Mouse (Mus musculus): ENCODE data around the gene Stum.

Stum gene

DNA sequence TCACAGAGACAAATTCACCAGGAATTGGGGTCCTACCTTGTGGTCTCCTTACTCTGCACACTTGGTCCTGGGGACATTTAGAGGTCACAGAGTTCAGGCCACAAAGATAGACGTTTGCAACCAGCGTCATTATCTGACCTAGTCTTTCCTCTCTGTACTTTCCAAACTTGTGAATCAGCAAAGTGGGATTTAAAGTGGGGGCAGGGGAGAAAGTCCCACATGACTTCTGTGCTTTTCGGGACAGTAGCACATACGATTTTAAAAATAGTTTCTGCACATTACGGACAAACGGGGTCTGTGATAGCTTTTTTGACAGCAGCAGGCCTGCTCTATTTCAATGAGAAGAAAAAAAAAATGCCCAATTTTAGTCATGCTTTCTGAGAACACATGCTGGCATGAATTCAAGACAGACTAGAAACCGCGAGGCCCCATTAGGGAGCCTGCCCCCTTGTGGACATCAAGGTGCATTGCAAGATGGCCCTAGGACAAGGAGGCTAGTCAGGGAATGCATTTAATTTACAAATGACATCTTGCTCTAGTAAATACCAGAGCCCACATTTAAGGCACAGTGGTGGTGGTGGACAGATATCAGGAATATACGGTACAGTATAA is 55.1 kb downstream of the Stum start:
- peak; percentile 82 for DNase-seq (ENCODE audit: low read depth, low spot score)
- Histone ChIP-seq H3K36me3 (ENCODE audit: control insufficient read depth, insufficient read depth, low read length, poor library complexity, severe bottlenecking) (peaks cover 2% of the 10 kb centered on the region), H3K27me3 (ENCODE audit: control insufficient read depth, insufficient read depth, low read length, poor library complexity, severe bottlenecking) (no peaks in the 10 kb centered on the region)

DNA sequence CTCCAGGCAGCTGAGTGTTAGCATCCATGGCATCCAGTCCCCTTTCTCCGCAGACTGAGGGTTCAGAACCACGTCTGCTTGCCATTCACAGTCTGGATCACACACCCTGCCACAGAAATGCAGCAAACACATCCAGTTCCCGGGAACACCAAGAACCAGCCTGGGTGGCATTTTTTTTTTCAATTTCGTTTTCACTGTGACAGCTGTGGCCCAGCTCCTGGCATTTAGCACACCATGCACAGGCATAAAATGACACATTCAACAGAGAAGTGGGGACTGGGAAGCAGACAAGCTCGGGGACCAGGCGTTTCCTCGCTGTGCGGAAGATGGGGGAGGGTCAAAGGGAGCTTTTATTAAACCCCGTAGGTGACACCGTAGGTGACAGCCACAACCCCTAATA is 55.6 kb downstream of the Stum start:
- Histone ChIP-seq H3K27me3 (ENCODE audit: control insufficient read depth, insufficient read depth, low read length, poor library complexity, severe bottlenecking) (no peaks in the 10 kb centered on the region), H3K36me3 (ENCODE audit: control insufficient read depth, insufficient read depth, low read length, poor library complexity, severe bottlenecking) (peaks cover 2% of the 10 kb centered on the region)
- no peak for DNase-seq (ENCODE audit: low read depth, low spot score)

DNA sequence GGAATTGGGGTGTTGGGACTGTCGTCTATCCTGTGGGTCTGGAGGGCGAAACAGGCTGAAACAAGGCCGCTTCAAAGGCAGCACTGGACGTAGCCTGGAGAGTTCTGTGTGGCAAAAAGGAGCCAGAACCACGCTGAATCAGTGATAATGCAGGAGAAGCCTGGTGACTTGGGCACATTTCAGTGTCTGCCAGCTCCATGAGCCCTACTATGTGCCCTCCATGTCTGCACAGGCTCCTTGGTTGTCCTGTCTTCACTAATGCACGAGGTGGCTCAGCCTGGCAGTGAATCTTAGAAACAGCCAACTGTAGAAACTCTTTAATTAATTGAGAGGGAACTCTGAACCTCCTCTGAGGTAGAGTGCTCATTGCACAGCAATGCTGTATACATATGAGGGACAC is 56.9 kb downstream of the Stum start:
- Histone ChIP-seq H3K36me3 (ENCODE audit: control insufficient read depth, insufficient read depth, low read length, poor library complexity, severe bottlenecking) (peaks cover 11% of the 10 kb centered on the region), H3K27me3 (ENCODE audit: control insufficient read depth, insufficient read depth, low read length, poor library complexity, severe bottlenecking) (no peaks in the 10 kb centered on the region)
- DNase-seq (ENCODE audit: low read depth, low spot score) = no peak

DNA sequence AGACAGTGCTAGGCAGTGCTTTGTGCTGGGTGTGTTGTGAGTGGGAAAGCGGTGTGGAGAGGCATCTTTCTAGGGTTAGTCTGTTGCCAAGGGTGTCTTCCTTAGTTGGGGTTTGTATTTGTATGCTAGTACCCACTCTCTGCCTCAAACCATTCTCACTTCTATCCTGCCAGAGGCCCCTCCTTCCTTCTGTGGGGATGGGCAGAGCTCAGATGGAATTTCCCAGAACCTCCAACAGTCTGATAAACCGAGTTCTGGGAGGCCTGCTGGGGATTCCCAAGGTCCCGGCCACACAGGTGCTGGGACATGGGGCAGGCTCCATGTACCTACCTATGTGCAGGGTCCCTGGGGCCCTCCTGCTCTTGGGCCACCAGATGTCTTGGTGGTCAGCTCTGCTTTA is 59.4 kb downstream of the Stum start:
- Histone ChIP-seq H3K27me3 (ENCODE audit: control insufficient read depth, insufficient read depth, low read length, poor library complexity, severe bottlenecking) (no peaks in the 10 kb centered on the region), H3K36me3 (ENCODE audit: control insufficient read depth, insufficient read depth, low read length, poor library complexity, severe bottlenecking) (peaks cover 14% of the 10 kb centered on the region)
- DNase-seq (ENCODE audit: low read depth, low spot score) = no peak

DNA sequence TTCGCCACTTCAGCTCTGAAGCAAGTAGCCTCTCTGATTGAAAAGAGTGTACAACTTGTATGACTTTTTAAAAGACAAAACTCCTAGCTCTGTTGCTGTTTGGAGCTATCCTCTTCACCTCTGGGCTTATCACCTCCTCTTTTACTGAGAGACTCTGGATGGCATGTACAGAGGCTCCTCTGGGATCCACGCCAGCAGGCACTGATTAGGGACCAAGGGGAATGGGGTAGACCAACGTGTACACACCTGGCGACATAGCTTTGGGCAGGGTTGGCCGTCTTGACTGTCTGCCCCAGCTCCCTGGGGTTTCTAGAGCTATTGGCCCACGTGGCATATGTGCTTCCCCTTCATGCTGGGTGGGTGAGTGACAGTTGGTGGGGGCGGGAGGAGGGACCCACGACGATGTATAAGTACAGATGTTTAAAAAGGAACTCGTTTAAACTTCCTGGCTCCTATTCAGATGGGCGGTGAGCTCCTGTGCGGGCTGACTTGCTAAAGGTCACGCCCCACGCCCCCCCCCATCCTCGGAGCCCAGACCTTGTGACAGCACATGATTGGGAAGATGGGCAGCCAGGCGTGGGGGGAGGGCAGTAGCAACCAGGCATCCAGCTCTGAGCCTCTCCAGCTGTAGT is 60.2 kb downstream of the Stum start:
- Histone ChIP-seq H3K36me3 (ENCODE audit: control insufficient read depth, insufficient read depth, low read length, poor library complexity, severe bottlenecking) (peaks cover 16% of the 10 kb centered on the region), H3K27me3 (ENCODE audit: control insufficient read depth, insufficient read depth, low read length, poor library complexity, severe bottlenecking) (no peaks in the 10 kb centered on the region)
- peak; percentile 80 for DNase-seq (ENCODE audit: low read depth, low spot score)

DNA sequence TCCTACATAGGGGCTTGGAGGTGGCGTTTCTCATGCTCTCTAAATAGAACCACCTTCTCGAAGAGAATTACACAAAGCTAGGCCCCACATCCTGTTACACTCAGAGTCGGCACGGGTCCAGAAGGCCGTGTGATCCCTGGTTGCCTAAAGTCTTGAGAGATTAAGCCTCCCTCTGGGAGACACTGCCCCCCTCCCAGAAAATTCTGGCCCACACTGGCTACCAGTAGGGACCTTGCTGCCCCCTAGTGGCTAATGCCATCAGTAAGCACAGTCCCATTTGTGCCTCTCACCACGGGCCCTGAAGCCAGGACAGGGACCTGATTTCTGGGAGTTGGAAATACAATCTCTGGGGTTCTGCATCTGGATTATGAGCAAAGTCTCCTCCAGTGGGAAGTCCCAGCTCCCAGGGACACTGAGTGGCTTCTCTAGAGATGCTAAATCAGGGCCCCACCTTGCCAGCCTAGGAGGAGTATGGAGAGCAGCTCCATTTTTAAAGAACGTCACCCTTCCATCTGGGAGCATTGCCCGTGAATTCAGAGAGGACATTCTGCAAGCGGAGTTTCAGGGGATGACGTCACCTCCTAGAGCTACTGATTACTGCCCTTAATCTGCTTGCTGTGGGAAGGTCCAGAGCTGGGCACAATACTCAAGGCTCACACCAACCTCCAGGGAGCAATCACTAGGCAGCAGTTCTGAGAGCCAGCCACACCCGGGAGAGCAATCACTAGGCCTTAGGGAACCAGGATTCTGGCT is 61.1 kb downstream of the Stum start:
- Histone ChIP-seq H3K36me3 (ENCODE audit: control insufficient read depth, insufficient read depth, low read length, poor library complexity, severe bottlenecking) (peaks cover 16% of the 10 kb centered on the region), H3K27me3 (ENCODE audit: control insufficient read depth, insufficient read depth, low read length, poor library complexity, severe bottlenecking) (no peaks in the 10 kb centered on the region)
- DNase-seq (ENCODE audit: low read depth, low spot score) = peak; percentile 84

DNA sequence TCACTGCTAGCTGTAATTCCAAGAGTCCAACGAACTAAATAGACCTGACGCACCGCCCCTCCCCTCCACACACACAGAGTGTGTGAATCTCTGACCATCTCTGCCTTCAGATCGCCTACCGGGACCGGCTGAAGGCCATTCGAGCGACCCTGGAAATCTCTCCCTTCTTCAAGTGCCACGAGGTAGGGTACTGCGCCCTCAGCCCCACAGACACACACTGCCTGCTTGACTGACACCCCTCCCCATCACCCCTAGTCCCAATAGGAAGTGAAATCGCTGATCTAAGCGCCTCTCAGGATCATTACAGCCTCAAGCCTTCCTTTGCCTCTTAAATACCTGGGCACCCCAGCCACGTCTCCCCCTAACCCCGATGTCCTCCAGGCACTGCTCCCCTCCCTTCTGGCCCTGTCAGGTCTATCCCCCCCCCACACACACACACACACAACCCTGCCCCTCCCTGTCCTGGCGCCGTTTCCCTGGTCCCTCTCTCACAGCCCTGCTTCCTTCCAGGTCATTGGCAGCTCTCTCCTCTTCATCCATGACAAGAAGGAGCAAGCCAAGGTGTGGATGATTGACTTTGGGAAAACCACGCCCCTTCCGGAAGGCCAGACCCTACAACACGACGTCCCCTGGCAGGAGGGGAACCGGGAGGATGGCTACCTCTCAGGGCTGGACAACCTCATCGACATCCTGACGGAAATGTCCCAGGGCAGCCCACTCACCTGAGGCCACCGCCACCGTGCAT is 62.0 kb downstream of the Stum start:
- H3K36me3 ChIP-seq (ENCODE audit: control insufficient read depth, insufficient read depth, low read length, poor library complexity, severe bottlenecking) = peaks cover 16% of the 10 kb centered on the region
- DNase-seq (ENCODE audit: low read depth, low spot score) = no peak
- no peaks in the 10 kb centered on the region for H3K27me3 ChIP-seq (ENCODE audit: control insufficient read depth, insufficient read depth, low read length, poor library complexity, severe bottlenecking)

DNA sequence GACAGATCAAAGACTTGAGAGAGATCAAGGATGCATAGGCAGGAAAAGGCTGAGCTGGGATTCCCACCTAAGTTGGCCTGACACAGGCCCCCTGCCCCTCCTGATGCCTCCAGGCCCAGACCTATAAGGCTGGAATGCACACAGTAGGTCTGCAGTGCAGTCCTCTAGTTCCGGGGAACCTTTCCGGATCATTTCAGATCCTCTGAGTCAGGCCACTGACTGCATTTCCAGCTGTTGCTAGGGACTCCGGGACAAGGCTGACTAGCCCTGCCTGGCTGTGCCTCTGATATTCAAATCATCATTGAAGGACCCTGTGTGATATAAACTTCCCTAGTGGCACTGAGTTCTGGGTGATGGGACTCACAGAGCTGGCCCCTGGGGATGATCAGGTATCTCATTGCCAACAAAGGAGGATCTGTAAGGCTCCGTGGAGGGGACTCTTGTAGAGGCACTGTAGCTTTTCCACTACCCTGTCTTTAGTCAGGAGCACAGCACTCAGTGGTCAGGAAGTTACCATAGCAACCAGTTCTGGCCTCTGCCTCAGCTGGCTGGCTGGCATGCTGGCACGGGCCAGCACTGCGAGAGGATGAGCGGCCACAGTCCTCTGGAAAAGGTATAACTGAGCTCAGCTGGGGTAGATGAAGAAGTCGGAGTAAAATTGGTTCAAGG is 62.7 kb downstream of the Stum start:
- DNase-seq (ENCODE audit: low read depth, low spot score) = no peak
- Histone ChIP-seq H3K36me3 (ENCODE audit: control insufficient read depth, insufficient read depth, low read length, poor library complexity, severe bottlenecking) (peaks cover 18% of the 10 kb centered on the region), H3K27me3 (ENCODE audit: control insufficient read depth, insufficient read depth, low read length, poor library complexity, severe bottlenecking) (no peaks in the 10 kb centered on the region)

DNA sequence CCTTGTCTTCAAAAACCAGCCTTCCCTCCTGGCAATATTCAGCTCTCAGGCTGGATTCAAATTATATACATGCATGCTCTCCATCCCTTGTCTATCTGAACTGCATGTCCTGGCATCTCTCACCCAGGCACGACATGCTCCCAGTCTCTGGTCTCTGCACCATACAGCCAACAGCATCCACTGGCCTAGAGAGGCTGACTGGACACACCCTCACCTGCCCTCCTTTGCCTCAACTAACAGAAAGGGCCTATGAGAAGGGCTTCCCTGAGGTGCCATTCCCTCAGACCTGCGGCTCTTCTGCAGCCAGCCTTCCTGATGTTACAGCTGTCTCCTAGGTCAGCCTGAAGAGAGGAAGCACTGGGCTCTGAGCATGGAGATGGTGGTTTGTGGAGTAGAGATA is 64.2 kb downstream of the Stum start:
- H3K36me3 ChIP-seq (ENCODE audit: control insufficient read depth, insufficient read depth, low read length, poor library complexity, severe bottlenecking) = peaks cover 18% of the 10 kb centered on the region
- H3K27me3 ChIP-seq (ENCODE audit: control insufficient read depth, insufficient read depth, low read length, poor library complexity, severe bottlenecking) = no peaks in the 10 kb centered on the region
- DNase-seq (ENCODE audit: low read depth, low spot score) = no peak

DNA sequence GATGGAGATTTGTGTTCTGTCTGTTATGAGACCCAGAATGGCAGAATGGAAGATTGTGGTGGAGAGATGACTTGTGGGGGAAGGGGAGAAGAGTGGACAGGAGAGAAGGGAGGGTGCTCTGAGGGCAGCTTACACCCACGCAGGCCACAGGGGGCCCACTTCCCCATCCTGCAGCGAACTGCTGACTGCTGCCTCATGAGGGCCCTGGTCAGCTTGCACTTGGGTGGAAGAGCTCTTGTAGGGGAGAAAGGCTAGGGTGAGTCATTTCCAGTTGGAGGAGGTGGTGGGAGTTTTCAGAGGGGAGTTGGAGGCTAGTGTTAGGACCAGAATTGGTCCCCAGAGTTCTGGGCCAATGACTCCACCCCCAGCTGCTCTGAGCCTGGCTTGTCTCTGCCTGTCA is 66.2 kb downstream of the Stum start:
- peak; percentile 52 for DNase-seq (ENCODE audit: low read depth, low spot score)
- Histone ChIP-seq H3K36me3 (ENCODE audit: control insufficient read depth, insufficient read depth, low read length, poor library complexity, severe bottlenecking) (peaks cover 18% of the 10 kb centered on the region), H3K27me3 (ENCODE audit: control insufficient read depth, insufficient read depth, low read length, poor library complexity, severe bottlenecking) (no peaks in the 10 kb centered on the region)

DNA sequence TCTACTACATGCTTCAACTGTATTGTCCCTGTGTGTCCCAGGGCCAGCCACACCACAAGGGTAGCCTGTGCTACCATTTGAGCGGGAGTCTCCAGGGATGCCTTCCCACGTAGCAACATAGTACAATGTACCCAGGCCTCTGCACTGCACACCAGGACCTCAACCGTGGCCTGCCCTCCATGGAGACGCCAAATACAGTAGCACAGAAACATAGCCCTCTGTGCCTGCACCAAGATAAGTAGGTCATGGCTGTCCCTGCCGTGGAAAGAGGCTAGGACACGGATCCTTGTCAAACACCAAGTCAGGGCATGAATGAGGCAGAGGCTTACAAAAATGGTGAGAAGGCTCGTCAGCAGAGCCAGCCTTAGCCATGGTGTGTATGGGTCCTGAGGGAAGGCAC is 67.5 kb downstream of the Stum start:
- Histone ChIP-seq H3K36me3 (ENCODE audit: control insufficient read depth, insufficient read depth, low read length, poor library complexity, severe bottlenecking) (peaks cover 10% of the 10 kb centered on the region), H3K27me3 (ENCODE audit: control insufficient read depth, insufficient read depth, low read length, poor library complexity, severe bottlenecking) (no peaks in the 10 kb centered on the region)
- no peak for DNase-seq (ENCODE audit: low read depth, low spot score)

DNA sequence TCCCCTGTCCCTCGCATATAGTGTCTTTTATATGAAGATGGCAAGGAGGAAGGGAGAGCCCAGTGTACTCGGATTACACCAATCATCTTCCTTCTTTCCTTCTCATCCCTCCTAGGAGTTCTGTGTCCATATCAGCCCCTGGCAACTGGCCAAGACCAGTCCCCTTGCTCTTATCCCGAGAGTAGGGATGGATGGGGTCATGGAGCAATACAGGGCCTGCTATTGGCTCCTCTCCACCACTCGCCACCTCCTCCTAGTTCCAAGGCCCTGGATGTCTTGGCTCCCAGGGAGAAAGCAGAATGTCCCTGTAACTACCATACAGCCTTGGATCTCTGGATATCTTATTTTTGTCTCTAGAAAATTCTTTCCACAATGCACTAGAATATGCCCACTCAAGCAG is 68.2 kb downstream of the Stum start:
- H3K27me3 ChIP-seq (ENCODE audit: control insufficient read depth, insufficient read depth, low read length, poor library complexity, severe bottlenecking) = no peaks in the 10 kb centered on the region
- H3K36me3 ChIP-seq (ENCODE audit: control insufficient read depth, insufficient read depth, low read length, poor library complexity, severe bottlenecking) = peaks cover 8% of the 10 kb centered on the region
- DNase-seq (ENCODE audit: low read depth, low spot score) = no peak

DNA sequence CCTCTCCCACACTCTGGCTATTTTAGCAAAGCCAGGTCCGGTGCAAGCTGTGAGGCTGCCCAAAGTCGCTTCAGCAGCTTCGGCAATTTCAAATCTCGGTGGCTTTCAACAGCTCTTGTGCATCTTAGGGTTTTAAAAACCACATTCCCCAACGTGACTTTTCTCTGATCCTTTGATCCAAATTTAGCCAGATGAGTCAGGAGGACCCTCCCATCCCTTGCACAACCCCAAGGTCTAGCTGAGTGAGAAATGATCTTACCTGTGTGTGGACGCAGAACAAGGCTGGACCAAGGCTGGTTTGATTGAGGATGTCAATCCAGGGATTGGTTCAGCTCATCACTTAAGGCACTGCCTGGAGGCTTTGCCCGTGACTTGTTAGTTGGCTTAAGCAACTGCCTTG is 73.0 kb downstream of the Stum start:
- no peaks in the 10 kb centered on the region for H3K27me3 ChIP-seq (ENCODE audit: control insufficient read depth, insufficient read depth, low read length, poor library complexity, severe bottlenecking)
- no peak for DNase-seq (ENCODE audit: low read depth, low spot score)
- H3K36me3 ChIP-seq (ENCODE audit: control insufficient read depth, insufficient read depth, low read length, poor library complexity, severe bottlenecking) = peaks cover 3% of the 10 kb centered on the region

DNA sequence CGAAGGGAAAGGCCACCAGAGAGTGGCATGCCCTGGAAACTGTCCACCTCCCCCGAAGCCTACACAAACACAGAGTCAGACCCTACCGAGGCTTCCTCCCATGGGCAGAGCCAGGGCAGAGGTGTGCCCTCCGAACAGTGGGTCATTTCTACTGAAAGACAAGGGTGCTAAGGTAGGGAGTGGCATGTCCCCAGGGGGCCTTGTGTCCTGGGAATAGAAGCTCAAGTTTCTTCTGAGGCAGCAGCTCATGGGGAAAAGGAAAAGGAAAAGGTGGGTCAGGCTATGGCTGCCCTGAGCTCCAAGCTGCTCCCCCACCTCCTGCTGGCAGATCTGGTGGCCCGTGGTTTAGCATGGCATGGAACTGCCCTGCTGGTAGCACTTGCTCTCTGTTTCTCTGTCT is 73.5 kb downstream of the Stum start:
- peaks cover 3% of the 10 kb centered on the region for H3K36me3 ChIP-seq (ENCODE audit: control insufficient read depth, insufficient read depth, low read length, poor library complexity, severe bottlenecking)
- H3K27me3 ChIP-seq (ENCODE audit: control insufficient read depth, insufficient read depth, low read length, poor library complexity, severe bottlenecking) = no peaks in the 10 kb centered on the region
- DNase-seq (ENCODE audit: low read depth, low spot score) = no peak

Measured in splenic B cell, adult 2 months (primary cell).